Mouse (Mus musculus) embryo, embryonic 11 days (tissue): ENCODE results near the gene Ttbk2.

Experiments
- DNase-seq: peaks from one replicate; pipeline ENCODE4 v3.0.0-alpha.2; 2015

Ttbk2 gene

DNA sequence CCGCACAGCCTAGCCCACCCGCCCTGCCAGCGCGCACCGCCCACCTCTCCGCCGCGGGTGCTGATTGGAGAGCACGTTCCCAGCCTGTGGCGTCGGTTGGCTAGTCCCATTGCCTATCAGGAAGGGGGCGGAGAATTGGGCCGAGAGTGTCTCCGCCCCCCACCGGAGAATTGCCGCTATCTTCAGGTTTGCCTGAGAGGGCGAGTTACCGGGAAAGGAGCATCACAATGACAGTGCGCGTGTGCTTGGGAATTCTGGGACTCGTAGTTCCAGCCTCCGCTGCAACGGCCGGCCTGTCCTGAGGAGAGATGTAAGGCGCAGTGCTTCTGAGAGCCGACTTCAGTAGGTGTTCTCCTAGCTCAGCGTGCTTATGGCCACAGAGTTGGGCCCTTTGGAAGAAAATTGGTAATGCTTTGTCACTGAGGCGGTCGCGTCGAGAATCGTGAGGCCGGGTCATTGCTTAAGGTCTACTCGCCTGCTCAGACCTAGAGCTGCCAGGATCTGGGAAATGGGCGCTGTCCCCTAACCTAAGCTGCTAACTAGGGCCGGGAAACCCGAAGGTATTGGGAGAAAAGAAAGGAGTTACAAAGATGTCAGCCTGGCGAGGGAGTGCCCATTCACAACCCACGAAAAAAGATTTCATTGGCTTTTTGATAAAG is at the start of gene Ttbk2:
Gene Ttbk2 (minus strand): TSS at position 181 of the 659 bp plus-strand sequence.
- peak; percentile 98 for DNase-seq

DNA sequence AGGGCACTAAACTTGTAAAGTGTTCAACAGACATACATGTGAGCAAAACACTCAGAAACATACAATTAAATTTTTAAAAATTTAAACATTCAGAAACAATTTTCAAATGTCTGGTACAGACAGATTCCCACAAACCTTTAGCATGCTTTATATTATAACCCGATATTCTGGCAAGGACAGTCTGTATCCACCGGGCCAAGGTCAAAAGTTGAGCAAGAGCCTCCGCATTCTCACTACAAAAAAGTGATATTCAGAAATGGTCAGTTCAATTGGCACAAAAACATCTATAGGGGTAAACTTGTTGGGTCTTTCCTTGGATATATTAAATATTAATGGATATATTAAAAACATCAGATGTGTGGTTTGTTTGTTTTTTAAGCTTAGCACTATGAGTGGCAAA is 46.0 kb upstream of the Ttbk2 start:
- DNase-seq: no peak

DNA sequence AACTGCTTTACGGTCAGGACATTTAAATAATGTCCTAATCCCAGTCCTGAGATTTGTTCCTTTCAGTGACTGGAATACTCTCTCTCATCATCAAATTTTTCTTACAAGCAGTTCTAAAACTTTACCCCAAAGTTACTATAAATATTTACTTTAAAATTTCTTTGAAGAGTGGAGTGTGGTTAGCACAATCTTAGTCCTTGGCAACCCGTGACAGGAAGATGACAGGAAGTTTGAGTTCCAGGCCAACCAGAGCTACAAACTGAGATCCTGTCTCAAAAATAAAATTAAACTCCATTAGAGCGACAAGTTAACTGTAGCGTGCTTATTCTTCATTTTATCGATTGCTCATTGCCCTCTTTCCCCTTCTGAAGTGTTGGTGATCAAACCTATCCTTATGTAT is 37.2 kb upstream of the Ttbk2 start:
- no peak for DNase-seq

DNA sequence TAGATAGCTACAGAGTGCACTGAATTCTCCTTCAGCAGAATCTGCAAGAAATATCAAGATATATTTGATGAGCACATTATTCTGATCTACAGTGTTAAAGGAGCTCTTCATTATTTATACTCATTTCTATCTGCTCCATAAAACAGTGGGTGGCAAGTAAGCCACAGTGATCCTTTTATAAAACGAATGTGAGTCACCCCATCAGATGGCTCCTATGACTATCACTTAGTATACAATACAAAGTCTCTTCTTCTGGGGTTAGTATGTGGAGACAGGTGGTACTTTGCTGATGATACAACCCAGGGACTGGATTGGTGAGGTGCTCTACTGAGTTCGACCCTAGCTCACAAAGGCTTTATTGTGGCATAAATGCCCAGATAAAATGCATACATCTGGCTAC is 22.8 kb upstream of the Ttbk2 start:
- DNase-seq: no peak

DNA sequence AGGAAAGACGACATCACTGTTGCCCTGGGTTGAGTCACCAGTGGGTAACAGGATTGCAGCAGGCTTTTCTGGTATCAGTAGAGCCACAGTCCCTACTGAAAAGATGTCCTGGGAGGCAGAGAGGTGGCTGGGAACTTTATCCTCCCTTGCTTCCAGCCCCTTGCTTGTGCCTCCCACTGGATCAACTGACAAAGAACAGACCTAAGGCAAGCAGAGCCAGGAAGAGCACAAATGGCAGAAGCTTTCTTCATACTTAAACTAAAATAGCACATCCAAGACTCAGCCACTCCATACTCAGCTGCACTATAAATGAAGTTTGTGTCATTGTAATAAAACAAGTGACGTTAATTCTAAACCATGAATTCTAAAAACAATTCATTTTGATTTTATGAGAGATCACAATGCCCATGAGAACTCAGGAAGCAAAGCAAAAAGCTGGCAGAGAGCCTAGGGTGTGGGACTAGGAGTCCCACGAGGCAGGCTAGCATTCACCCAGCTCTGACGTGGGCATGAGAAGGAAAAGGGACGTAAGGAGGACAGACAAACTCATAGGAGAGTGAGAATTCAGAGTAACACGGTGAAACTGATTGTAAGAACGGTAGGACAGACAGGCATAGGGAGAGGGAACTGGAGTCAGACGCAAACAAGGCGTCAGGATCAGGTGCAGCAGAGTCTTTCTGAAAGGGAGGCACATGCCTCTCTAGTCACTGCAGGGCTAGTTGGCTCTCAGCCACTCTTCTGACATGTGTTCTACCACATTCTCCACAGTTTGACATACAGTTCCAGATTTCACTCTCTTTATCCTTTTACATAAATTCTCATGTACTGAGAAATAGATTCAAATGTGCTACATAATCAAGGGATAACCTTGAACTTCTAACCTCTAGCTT is 21.3 kb upstream of the Ttbk2 start:
- no peak for DNase-seq

DNA sequence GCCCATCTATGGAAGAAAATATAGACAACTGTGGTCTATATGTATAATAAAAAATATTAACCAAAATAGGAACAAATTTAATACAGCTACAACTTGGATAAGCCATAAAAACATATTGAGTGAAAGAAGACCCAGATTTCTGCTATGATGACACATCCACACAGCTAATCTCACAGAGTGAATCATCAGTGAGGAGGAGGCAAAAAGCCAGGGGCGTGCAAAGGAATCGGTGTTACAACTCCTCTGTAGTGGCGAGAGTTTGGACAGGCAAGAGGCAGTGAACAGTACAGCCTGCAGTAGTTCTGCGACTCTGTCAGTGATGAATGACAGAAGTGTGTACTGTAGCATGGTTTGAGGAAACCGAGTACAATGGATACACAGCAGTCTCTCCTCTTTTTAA is 16.9 kb upstream of the Ttbk2 start:
- DNase-seq: no peak

DNA sequence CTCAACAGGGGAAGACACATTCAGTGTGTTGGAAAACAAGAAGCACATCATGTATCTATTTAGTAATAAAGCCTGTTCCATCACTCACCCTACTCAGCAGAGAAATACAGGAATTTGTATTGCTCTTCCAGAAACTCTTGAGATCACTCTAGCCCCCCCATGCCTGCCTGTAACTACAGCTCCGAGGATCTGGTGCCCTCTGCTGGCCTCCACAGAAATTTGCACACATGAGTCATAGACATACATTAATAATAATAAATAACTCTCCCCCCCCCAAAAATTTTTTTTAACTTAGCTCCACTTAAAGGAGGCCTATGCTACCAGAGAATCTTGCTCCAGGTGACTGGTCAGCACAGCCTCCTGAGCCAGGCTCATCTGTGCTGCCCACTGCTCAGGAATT is 16.2 kb upstream of the Ttbk2 start:
- DNase-seq: peak; percentile 56

DNA sequence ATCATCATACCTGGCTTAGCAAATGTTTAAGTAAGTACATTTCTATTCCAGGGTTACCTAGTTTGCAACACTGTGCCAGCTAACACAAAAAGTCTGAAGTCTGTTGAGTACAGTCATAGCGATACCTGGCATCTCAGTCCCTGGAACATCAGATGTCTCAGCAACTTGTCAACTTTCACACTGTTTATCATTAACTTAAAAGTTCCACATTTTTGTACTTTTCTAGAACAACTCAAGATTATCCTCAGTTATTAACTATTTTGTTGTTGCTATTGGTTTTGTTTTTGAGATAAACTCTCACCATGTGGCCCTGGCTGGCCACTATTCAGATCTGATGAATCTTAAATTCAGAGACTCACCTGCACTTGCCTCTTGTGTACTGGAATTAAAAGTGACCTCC is 13.0 kb upstream of the Ttbk2 start:
- no peak for DNase-seq

DNA sequence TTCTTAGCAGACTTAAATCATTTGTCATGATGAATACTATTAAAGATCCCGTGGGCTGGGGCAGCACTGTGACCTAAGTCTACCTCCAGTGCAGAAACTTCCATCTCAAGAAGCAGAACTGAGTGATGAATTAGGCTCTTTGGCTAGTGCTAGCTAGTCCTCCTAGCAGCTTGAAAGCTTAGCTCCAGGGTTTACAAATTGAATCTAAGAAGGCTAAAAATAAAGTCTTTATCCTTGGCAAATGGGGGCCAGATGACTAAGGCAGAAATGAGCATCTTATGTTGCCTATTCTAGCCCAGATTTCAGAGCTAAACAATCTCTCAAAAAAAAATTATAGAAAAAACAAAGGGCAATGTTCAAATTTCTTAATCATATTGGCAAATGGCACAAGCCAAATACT is 10.3 kb upstream of the Ttbk2 start:
- no peak for DNase-seq

DNA sequence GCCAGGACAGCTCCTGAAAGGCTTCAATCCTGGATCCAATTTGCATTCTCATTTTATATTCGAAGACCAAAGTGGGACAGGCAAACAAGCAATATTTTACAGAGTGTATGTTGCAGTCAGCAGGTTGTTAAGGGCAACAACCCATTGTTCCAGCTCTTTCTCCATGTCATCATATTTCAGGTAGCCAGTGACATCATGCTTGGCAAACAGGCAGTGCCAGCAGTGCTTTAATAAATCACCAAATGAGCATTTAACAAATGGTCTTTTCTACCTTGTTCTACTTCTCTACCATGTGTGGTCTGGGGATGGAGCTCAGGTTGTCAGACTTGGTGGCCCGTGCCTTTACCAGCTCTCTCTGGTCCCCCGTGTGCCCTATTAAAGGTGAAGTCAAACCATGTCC is 7.7 kb upstream of the Ttbk2 start:
- DNase-seq: no peak

DNA sequence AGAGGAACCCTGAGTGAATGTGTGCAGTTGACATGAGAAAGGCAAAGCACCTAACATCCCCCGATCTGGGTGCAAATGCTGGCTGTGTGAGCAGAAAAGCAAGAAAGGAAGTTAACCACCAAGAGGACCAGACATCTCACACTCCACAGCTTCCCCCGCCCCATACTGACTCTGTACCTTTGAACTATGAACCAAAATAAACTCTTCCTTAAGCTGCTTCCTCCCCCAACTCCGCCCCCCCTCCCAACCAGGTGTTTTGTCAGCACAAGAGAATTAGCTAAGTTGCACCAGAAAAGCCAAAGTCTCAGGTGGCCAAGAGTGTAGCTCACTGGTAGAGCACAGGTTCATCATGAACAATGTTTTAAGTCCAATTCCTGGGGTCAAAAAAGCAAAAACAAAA is 2.7 kb upstream of the Ttbk2 start:
- no peak for DNase-seq

DNA sequence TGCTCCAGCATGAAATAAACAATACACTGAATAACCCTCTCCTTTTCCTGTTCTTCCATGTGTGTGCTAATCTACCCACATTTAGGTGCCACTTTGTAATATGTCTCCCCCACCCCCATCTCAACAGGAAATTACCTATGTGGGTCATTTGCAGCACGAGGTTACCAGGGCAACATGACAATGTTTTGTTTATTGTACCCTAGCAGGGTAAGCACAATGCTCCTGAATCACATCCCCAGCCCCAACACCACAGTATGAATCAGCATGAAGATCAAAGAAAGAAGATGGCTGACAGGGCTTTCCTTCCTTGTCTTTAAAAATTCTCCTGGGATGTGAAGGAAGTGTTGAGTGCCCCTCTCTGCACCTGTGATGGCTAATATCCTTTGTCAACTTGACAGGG is 2.2 kb upstream of the Ttbk2 start:
- no peak for DNase-seq

DNA sequence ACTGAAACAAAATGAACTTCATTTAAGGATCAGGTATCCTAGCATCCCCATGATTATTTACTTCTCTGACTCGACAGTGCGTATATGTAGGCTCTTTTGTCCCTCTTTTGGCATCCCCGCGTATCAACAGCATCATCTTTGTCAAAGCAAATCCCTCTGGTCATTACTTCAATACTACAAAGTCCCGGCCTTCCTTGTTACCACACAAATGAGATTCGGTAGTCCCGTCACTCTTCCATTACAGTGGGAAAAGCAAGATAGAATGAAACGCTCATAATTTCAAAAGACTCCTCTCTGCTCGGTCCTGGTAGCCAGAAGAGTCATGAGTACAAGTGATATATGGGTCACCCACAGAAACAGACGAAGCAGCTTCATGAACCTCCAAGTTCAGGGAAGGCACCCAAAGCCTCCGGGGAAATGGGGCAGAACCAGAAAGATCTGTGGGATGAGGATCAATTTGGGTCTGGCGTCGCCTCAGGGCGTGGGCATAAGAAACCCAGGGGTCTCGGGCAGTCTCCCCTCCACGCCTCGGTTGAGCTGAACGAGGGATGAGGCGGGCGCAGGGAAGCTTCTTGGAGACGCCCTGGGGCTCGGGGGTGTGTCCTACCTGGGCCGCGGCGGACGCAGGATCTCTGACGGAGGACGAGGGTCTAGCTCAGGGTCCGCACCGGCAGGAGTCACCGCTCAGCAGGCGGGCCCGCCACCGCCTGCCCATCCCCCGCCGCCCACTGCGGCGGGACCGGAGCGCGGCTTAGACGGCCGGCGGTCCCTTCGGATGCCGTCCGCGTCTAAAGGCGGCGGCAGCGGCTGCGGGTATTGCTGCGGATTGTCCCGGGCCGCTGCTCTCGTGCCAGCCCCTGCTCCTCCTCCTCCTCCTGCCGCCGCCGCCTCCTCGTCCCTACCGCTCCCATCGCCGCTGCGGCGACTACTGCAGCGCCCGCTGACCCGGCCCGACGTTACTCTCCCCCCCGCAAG is 668 bp downstream of the Ttbk2 start, which contains the start of gene Cdan1:
Gene Cdan1 (minus strand): TSS at position 680 of the 975 bp plus-strand sequence.
- peak; percentile 71 for DNase-seq

DNA sequence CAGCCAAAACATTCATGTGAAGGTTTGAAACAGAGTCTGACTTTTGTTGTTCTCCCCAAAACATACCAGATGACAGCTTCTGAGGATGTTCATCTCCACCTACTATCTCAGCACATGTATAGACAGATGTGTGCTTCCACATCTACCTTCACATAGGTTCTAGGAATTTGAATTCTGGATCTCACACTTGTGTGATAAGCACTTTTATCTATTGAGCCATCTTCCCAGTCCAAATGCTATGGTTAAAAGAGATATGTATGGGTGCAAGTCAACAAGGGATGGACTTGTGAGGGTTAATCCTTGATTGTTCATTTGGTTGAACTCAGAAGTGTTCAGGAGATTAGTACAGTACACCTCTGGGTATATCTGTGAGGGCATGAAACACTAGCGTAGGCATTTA is 5.1 kb downstream of the Ttbk2 start:
- no peak for DNase-seq

DNA sequence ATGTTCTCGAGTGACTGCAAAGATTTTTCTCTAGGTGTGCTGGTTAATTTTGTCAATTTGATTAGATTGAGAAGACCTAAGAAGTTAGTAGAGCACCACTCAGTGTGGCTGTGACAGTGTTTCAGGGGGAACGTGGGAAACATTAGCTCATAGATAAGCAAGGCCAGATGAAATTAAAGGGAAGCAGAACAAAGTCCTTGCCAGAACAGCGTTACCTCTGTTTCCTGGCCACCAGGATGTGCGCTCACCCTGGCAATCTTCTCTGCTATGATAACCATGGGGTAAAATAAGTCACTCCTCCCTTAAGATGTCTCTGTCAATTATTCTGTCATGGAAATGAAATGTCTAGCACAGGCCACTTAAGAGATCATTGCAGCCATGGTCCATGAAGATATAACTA is 6.4 kb downstream of the Ttbk2 start:
- no peak for DNase-seq

DNA sequence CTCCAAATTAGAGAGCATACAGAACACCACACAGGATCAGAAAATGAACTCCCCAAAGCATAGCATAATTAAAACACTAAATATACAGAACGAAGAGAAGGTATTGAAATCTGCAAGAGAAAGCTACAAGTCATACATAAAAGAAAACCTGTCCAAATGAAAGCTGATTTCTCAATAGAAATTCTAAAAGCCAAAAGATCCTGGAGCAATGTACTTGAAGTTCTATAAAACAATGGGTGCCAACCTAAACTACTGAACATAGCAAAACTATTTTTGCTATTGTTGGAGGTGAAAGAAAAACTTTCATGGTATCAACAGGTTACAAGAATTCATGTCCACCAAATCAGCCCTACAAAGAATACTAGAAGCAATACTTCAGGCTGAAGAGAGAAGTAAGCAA is 9.2 kb downstream of the Ttbk2 start:
- no peak for DNase-seq

DNA sequence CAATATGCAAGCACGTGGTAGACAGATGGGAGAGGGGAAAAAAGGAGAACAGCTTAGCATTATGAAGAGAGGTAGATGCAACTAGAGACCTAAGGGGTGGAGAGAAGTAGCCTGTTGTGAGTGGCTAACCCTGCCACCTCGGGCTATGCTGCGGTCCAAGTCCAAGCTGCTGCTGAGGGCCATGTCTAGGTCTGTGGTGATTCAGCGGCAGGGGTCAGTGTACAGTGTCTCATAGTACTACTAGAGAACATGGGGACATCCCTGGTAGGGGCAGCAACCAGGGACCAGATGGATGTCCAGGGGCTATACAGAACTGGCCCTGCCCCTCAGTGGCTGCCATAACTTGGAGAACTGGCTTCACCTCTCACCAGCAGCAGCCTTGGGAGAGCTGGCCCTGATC is 15.2 kb downstream of the Ttbk2 start:
- no peak for DNase-seq

DNA sequence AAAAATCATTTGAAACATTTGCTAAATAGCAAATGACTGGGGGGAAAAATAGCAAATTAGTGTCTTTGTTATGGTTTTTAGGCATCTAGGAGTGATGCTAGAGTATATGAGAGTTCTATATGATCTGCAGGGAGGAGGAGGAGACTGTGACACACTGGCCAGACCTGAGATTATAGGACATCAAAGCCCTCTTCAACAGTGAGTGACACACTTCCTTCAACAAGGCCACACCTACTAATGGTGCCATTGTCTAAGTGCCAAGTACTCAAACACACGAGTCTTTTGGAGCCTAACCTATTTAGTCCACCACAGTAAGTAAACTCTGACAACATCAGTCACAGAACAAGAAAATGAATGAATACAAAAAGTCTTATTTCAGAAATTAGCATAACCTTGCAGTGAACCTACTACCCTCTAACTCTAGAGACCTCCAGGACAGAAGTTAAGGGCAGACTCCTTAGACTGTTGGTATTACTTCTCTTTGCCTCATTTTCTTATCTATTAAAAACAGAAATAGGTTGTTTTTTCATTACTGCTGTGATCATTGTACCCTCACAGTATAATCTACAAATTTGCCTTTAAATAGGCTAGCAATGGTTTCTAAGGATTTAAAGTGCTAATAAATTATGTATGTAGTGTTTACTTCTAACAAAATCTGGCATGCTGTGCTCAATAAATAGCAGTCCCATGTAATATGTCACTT is 23.3 kb downstream of the Ttbk2 start:
- DNase-seq: no peak

DNA sequence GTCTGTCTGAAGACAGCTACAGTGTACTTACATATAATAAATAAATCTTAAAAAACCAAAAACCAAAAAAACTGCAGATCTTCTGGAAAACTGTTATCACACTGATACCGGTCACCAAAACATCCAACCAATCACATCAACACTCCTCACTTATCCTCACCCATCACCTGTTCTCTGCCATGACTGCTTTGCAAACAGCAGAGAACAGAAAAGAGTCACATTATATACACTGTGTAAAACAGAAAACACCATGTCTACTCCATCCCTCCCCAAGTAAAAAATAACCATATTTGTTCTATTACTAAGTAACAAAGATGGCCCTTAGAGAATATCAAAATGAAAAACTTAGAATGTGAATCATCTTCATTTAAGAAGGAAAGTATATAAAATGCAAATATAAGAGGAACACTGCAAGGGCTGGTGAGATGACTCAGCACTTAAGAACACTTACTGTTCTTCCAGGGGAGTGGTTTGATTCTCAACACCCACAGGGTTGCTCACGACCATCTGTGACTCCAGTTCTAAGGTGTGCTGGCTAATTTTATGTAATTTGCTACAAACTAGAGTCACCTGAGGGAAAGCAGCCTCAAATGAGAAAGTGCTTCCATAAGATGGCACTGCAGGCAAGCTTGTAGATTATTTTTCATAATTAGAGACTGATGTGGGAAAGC is 80.0 kb downstream of the Ttbk2 start:
- no peak for DNase-seq

DNA sequence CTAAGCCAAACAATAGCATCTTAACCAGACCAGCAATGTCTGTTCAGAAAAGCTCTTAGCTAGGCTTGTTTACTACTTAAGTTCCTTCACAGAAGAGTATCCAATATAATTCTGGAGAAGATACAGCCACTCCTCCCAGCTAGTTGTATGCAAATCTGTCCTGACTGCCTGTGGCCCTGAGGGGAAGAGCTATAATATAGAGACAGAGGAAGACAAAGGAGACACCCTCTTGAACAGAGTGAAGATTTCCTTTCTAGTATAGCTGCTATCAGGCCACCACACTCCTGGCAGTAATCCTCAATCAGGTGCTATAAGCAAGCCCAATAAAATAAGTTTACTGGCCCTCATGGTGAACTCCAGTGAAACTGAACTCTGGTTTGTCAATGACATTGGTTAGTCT is 88.5 kb downstream of the Ttbk2 start:
- no peak for DNase-seq

DNA sequence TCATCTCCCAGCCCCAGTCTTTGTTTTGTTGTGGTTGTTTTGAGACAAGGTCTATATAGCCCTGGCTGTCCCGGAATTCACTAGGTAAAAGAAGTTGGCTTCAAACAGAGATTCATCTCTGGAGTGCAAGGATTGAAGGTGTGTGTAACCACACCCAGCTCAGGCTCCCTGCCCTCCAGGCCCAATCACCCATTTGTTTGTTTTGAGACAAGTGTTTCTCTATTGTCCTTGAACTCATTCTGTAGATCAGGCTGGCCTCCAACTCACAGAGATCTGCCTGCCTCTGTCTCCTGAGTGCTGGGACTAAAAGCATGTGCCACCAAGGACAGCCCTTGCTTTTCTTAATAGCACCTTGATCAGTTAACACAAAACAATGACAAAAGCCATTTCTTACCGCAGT is 102.4 kb downstream of the Ttbk2 start:
- no peak for DNase-seq

DNA sequence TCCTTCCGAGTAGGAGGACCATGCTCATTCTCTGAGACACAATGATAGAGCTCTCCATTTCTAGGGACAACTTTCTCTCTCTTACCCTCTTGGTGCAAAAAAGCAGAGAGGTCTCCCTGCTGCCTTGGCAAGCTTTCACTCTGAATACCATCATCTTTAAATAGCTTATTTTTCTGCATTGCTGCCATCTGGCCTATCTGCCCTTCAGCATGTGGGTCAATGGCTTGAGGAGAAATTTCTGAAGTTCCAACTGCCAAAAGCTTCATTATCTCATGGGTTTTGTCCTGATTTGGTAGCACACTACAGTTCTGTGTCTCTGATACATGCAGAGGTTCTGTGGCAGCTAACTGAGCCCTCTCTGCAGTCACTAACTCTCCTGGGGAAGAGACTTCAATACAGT is 104.9 kb downstream of the Ttbk2 start:
- no peak for DNase-seq
